Mouse (Mus musculus) heart, postnatal 0 days (tissue): Measurements from ENCODE around the gene Gpr157.

Source experiments
- CTCF ChIP-seq: IDR thresholded peaks from 2 replicates; pipeline ENCODE4 v1.5.1; 2016; ENCODE audit warnings: antibody characterized with exemption, control low read depth, low read depth
- EP300 ChIP-seq: IDR thresholded peaks from 2 replicates; pipeline ENCODE4 v1.6.1; 2016; ENCODE audit warnings: antibody characterized with exemption, low read depth

GRCm38 (mm10) chr4:150151045-150151444 is 63.9 kb downstream of the Gpr157 start:
- no peak for TF ChIP-seq CTCF
- TF ChIP-seq EP300: no peak
